ENCODE assay signal across 12 mouse cellular contexts in genomic region chr1:185515526-185515979, GRCm38 (mm10).
DNase-seq lines count a peak whose midpoint lies in the region; ATAC-seq lines count a peak whose summit lies in the region.
"Had no signal": no experiment of that assay in that cellular context is flagged by ENCODE, and none has a peak within 500 bp of the region (broad histone marks: within the 10 kb centered on the region; RNA-seq: fewer than 3 reads in every experiment).

No protein-coding gene starts in this region.

- 60% methylated on average over 13 of the region's 14 CpGs for WGBS in kidney, embryonic 15.5 days
- 13% methylated on average over 14 of the region's 14 CpGs for WGBS in liver, embryonic 13.5 days (ENCODE audit: insufficient replicate concordance)

- H3K36me3 ChIP-seq in kidney, embryonic 15.5 days = no peaks in the 10 kb centered on the region
- H3K36me3 ChIP-seq in liver, embryonic 13.5 days = no peaks in the 10 kb centered on the region

- peak; percentile 89 for ATAC-seq in kidney, embryonic 15.5 days (replicated peaks; ENCODE audit: low FRiP score)
- peak; percentile 98 for ATAC-seq in liver, embryonic 13.5 days (ENCODE audit: low read depth)
- ATAC-seq: midbrain, embryonic 16.5 days had no signal

- H3K9ac ChIP-seq in kidney, embryonic 15.5 days = no peak overlapping the region
- H3K9ac ChIP-seq in liver, embryonic 13.5 days = peak overlapping the region; percentile 56
- H3K9ac ChIP-seq: hindbrain, embryonic 14.5 days had no signal

- H3K27me3 ChIP-seq in kidney, embryonic 15.5 days = no peaks in the 10 kb centered on the region
- H3K27me3 ChIP-seq in liver, embryonic 13.5 days = no peaks in the 10 kb centered on the region

- 0 out of 2 replicates have a peak overlapping the region, but pooled peaks have one; percentile 7 for H3K4me2 ChIP-seq in kidney, embryonic 15.5 days
- H3K4me2 ChIP-seq in liver, embryonic 13.5 days = peak overlapping the region; percentile 61
- H3K4me2 ChIP-seq: hindbrain, embryonic 14.5 days had no signal

- no peak for DNase-seq in kidney, adult 8-10 months
- DNase-seq in ZHBTc4 (ENCODE audit: low read depth, low spot score) = peak; percentile 33
- DNase-seq in embryo, embryonic 10.5 days (ENCODE audit: low spot score) = peak; percentile 43
- peak; percentile 64 for DNase-seq in liver, embryonic 13.5 days
- DNase-seq in adrenal gland, adult 8-10 months = no peak
- DNase-seq in layer of hippocampus, postnatal 36 days = no peak
- no peak for DNase-seq in layer of hippocampus, postnatal 10 days (ENCODE audit: low spot score in 2 of 2)
- DNase-seq: adrenal gland, postnatal 14 days; cerebellum, postnatal 14 days had no signal

- no peaks in the 10 kb centered on the region for H3K9me3 ChIP-seq in kidney, embryonic 15.5 days (replicated peaks)
- no peaks in the 10 kb centered on the region for H3K9me3 ChIP-seq in liver, embryonic 13.5 days (replicated peaks)

- no peaks in the 10 kb centered on the region for H3K4me1 ChIP-seq in kidney, embryonic 15.5 days
- H3K4me1 ChIP-seq in liver, embryonic 13.5 days (replicated peaks) = peaks cover 42% of the 10 kb centered on the region

- H3K4me3 ChIP-seq in kidney, embryonic 15.5 days (replicated peaks) = no peak overlapping the region
- peak overlapping the region; percentile 26 for H3K4me3 ChIP-seq in liver, embryonic 13.5 days (replicated peaks)

- H3K27ac ChIP-seq in kidney, embryonic 15.5 days = no peak overlapping the region
- H3K27ac ChIP-seq in liver, embryonic 13.5 days = peak overlapping the region; percentile 93
- H3K27ac ChIP-seq: hindbrain, embryonic 14.5 days had no signal

Comparison
In these comparisons a context has a peak if more than half of its experiments do, and no peak if none do; other contexts are left out.
1. DNase-seq: peak in ZHBTc4 (single experiment), embryo, embryonic 10.5 days (single experiment) and liver, embryonic 13.5 days (single experiment); none in kidney, adult 8-10 months (0 of 2), adrenal gland, adult 8-10 months (single experiment), layer of hippocampus, postnatal 36 days (0 of 2) and layer of hippocampus, postnatal 10 days (0 of 2).